Mouse (Mus musculus) C2C12 (cell line): Measurements from ENCODE around the gene Sirt7.

ENCODE experiments used
- CEBPB ChIP-seq: IDR thresholded peaks from one replicate; pipeline ENCODE4 v1.6.1; 2011; ENCODE audit warnings: low read depth, mild to moderate bottlenecking, control low read depth, moderate library complexity
- CTCF ChIP-seq: IDR thresholded peaks from one replicate; pipeline ENCODE4 v1.5.1; 2011; ENCODE audit not compliant: control insufficient read depth, insufficient read depth, insufficient read length
- FOSL1 ChIP-seq: IDR thresholded peaks from one replicate; pipeline ENCODE4 v1.8.0; 2011; ENCODE audit warnings: mild to moderate bottlenecking, low read length; ENCODE audit not compliant: poor library complexity, insufficient read depth, severe bottlenecking
- MAX ChIP-seq: IDR thresholded peaks from one replicate; pipeline ENCODE4 v1.6.1; 2011; ENCODE audit warnings: mild to moderate bottlenecking, control low read depth
- MYOD1 ChIP-seq: IDR thresholded peaks from one replicate; pipeline ENCODE4 v1.6.1; 2011; ENCODE audit warnings: low read depth; ENCODE audit not compliant: control insufficient read depth, insufficient read length
- MYOG ChIP-seq: IDR thresholded peaks from one replicate; pipeline ENCODE4 v1.6.1; 2011; ENCODE audit not compliant: control insufficient read depth, insufficient read length; ENCODE audit errors: extremely low read depth
- USF1 ChIP-seq: IDR thresholded peaks from one replicate; pipeline ENCODE4 v1.6.1; 2011; ENCODE audit warnings: low read depth, mild to moderate bottlenecking, control low read depth, moderate library complexity

- TF ChIP-seq CTCF (no peak), MAX (no peak), FOSL1 (no peak), MYOD1 (no peak), CEBPB (no peak), USF1 (no peak), MYOG (no peak)
Observed at GRCm38 (mm10) chr11:120631726-120632448, 6.8 kb upstream of the Sirt7 start.
